Mouse (Mus musculus): ENCODE data around the gene Keap1.
"Not testable (repeated sequence)": the region's sequence is repeated elsewhere in the genome, so short reads cannot be mapped to it uniquely, and the experiment has no call there.

The Keap1 gene

DNA sequence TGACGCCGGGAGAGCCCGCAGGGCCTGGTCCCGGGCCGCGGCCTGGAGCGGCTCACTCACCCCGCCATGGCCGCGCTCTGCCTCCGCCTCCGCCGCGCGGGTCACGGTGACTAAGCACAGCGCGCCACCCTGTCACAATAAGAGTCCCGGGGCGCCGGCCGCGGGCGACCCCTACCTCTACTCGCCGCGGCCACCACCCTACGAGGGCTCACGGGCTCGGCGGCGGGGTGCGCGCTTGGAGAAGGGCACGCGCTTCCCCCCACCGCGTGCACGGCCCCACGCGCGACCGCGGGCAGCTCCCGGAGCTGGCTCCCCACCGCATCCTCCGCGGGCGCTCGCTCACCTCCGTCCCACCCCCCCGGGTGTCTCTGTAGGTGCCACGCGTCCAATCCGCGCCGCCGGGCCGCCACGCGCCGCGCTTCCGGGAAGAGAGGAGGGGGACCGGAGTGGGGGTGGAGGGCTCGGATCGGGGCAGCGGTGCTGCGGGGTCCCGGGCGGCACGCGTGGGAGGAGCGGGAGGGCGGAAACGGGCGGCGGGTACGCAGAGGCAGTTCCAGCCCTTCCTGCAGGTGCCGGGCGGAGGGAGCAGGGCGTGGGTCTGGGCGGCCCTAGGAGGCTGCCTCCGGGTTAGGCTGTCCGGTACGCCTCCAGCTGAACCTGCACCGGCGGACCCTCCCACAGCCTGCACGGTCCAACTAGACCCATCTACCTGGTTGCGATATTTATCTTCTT lies at the start of gene Keap1:
Gene Keap1 (minus strand): TSS at position 629 of the 732 bp plus-strand sequence.
- in situ Hi-C loops (cut with MboI, MseI) = no loop called here

DNA sequence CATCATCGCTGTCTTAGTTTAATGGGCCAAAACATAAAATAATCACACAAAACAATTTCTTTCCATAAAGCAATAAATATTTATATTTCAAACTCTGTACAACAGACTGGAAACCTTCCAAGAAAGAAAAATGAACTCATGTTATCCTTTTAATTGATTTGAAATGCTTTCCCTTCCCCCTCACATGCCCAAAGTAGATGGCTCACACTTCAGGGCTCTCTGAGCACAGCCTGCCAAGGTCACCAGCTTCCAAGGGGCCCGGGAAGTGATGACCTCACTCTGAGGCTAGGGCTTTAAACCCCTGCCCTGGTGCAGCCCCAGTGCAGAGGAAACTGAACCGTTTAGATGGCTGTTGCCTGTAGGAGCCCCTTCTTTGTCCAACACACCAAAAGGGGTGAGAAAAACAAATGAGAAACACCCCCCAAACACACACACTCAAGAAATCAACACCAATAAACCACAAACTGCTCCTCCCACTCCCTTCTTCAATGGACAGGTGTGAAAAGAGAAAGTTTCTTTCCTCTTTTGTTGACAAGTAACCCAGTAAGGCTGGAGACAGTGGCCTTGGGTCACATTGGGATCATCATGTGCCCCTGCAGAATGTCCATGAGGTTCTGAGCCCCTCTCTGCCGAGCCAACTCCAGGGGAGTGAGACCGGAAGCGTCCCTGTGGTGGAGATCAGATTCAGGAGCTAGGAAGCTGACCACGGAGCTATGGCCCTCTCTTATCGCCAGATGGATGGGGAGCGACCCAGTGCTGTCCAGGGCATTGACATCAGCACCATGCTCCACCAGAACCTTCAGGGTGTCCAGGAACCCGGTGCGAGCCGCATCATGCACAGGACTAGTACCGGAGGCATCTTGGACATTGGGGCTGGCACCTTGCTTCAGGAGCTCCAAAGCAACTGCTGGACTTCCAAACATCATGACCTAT lies 49.5 kb upstream of the Keap1 start:
- in situ Hi-C loops (cut with MboI, MseI) = loop anchor here (5.0 kb wide), 1 partner anchor 56 kb away; no protein-coding TSS in a partner anchor

DNA sequence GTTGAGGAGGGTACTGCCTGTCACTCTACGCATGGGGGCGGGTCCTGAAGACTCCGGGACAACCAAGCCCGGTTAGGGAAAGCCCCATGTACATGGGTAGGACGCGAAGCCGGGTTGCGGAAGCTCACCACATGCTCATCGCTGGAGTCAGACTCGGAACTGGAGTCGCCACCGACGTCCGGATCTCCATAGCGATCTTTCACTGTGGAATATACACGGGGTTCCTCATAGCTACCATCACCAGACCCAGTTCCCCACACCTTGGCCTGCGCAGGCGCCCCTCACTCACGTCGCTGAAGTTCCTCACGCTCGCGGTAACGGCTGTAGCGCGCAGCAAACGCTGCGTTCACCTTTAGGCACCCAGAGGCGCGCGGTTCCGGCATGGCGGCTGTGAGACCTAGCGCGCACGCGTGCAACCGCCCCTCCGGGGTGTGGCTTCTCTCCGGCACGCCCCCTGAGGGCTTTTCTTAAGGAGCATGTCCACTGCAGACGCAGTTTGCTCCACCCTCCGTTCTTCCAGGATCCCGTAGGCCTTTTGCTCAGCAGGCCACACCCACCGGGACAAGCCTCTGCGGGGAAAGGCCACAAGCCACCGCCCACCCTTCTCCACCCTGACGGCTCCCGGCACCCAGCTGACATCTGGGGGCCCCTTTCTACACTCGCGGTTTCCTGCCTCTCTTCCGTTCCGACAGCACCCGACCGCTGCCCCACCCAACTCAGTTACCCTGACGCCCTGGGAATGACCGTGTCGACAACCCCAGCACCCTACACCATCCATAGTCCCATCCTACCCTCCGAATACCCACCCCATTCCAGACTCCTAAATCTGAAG lies 48.6 kb upstream of the Keap1 start, which contains the start of gene Kri1:
Gene Kri1 (minus strand): TSS at position 399 of the 832 bp plus-strand sequence.
- in situ Hi-C loops (cut with MboI, MseI) = loop anchor here (5.0 kb wide), 1 partner anchor 55 kb away; no protein-coding TSS in a partner anchor

DNA sequence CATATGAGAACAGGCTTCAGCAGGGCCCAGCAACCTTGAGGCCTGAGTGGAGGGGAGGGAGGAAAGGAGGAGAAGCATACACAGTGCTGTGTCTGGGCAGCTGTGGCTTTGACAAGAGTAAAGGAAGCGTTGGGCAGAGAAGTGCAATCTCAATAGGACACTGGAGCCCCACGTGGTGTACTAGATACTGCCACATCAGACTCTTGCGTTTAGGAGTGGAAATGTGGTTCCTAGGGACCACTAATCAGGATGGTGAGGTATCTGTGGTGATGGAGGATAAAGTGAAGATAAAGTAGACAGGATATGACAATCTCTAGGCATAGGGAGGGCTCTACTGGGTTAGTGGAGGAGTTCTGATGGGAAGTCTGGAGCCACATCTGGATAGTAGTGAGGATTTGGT lies 47.6 kb upstream of the Keap1 start:
- in situ Hi-C loops (cut with MboI, MseI) = loop anchor here (5.0 kb wide), 1 partner anchor 54 kb away; no protein-coding TSS in a partner anchor

DNA sequence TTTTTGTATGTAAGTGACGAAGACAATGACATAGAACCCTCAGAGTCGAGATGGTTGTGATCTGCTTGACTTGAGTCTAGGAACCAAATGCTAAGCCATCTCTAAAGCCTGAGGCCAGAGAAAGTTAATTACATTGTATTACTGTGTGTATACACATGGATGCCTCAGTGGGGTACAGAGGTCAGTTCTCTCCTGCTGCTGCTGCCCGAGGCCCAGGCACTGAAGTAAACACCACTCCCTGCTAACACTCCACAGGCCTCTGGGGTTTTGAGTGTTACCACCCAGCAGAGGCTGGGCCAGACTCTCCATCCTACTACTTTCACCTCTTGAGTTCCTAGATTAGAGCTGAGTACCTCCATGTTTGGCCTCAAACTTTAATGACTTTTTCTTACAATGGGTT lies 44.8 kb upstream of the Keap1 start:
- in situ Hi-C loops (cut with MboI, MseI) = no loop called here

DNA sequence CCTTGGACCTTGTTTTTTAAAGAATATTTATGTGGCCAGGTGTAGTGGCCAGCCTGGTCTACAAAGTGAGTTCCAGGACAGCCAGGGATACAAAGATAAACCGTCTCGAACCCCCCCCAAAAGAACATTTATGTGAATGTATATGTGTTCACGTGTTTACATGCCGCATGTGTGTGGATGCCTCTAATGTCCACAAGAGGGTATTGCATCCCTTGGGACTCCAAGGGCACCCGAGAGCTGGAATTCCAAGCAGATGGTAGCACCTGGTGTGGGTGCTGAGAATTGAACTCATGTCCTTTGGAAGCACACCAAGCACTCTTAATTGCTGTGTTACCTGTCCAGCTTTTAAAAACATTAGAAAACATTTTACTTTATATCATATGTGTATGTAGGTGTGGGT lies 44.4 kb upstream of the Keap1 start:
- in situ Hi-C loops (cut with MboI, MseI) = no loop called here

DNA sequence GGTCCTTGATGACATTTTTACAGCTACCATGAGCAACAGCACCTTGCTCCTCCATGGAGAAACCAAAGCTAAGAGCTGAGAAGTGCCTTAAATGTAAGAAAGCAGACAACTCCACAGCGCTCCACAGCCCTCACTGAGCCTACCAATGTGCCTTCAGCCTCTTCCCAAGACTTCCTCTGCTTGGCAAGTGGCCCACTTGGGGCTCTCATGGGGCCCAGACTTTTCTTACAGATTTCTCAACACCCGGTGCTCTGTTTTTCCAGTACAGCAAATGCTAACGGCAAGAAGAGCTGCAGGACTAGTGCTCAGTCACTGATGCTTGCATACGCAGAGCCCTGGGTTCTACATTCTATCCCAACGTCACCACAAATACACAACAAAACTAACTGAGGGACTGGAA lies 38.6 kb upstream of the Keap1 start:
- in situ Hi-C loops (cut with MboI, MseI) = no loop called here

DNA sequence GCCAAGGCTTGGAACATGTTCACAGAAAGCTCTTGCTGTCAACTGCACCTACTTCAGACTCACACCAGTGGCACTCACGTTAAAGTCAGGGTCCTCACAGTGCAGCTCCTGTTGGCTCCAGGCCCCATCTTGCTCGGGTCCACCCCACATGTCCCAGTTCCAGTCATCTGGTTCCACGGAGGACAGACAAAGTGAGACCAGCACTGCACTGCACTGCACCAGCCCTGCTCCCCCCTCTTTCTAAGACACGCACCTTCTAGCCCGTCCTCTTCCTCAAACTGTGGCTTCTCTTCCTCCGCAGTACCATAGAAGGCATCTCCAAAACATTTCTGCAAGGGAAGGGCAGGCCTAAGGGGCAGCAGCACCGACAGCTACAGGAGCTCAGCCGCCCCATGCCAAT lies 37.1 kb upstream of the Keap1 start:
- in situ Hi-C loops (cut with MboI, MseI) = no loop called here

DNA sequence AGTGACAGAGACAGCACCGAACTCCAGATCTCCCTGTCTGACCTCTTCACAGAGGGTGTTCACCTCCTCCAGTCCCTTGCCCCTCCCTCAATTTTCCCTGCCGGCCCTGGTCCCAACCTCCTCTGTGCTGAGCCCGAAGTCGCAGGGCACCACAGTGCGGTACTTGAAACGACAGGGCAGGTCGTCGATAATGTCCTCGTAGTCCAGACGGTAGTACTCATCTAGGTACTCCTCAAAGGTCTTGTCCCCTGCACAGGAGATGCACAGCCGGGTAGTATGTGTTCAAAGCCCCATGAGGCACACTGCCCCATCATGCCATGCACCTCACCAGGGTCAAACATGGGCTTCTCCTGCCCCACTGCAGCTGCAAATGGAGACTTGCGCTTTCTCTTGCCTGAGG lies 36.6 kb upstream of the Keap1 start:
- in situ Hi-C loops (cut with MboI, MseI) = no loop called here

DNA sequence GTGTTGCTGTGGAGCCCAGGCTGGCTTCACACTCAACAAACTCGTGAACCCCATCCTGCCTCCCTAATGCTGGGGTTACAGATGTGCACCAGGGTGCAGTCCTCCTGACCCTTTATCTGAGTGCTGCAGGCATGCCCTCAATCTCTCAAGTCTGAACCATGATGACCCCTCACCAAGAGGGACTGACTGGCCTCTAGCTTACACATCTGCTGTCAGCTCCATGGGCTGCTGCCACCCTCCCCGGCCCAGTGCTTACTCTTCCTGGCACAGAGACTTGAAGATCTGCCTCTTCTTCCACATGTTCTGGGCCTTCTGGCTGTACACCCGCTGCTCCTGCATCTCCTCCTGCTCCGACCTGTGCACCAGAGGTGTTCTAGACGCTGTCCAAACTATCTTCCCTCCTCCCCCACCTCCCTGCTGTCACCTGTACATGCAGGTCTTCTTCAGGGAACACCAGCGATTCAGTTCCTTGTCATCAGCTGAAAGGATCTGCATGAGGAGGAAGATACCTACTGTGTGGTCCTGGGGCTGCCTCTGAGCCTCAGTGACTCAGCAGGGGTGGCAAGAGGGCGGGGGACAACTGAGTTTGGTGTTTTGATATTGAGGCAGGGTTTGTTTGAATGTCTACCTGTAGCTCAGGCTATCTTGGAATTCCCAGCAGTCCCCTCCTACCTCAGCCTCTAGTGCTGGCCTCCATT lies 36.0 kb upstream of the Keap1 start:
- in situ Hi-C loops (cut with MboI, MseI) = no loop called here

DNA sequence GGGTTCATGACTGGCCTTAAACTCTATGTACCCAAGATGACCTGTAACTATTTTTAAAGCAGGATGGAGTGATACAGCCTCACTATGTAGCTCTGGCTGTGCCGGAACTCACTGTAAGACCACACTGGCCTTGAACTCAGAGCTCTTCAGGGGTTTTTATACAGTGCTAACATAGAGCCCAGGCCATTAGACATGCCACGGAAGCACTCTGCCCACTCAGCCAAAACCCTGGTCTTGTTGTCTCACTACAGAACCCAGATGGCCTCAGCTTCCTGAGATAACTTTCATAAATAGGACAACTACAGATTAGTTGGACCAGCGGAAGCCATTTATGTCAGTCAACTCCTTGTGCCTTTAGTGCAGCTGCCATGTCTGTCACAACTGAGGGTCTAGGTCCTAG lies 35.2 kb upstream of the Keap1 start:
- in situ Hi-C loops (cut with MboI, MseI) = no loop called here

DNA sequence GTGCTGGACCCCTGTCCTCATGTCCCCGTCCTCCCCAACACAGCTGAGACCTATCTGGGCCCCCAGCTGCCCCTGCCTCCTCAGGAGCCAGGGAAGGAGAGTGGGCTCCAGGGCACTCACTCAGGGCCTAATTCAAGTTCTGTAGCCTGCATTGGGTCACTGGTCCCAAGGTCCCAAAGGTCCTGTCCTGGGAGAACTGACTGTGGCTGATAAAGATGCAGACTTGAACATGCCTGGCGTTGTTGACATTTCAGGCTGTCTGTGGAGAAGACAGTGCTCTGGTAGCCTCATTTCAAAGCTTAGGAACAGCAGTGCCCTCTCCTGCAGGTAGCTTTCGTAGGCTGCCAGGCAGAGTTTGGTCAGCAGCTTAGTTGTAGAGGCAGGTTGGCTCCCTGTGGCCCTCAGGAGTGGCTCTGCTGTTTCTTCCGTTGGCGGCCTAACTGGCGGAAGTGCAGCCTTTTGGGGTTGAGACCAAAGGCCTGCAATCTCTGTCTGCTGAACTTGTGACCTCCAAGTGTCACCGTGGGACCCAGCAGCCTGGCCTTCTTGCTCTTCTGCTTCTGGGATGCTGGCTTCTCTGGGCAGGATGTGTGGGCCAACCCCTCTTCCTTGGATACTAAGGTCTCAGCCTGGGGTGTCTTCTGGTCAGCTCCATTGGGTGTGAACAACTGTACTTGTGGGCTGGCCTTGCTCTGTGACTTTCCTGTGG lies 34.5 kb upstream of the Keap1 start:
- in situ Hi-C loops (cut with MboI, MseI) = no loop called here

DNA sequence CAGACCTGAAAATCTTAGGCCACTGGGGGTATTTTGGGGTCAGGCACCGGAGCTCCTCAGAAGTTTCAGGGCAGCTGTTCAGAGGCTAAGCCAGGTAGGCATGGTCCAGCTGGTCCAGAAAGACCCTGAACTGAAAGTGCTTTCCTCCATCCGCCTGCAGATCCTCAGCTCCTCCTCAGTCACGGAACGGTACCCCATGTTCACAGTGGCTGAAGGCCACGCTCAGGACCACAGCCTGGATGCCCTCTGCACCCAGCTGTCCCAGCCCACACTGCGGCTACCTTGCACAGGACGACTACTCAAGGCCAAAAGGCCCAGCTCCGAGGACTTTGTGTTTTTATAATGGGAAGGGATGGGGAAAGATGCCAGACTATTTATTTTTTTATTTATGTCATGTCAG lies 33.9 kb upstream of the Keap1 start:
- in situ Hi-C loops (cut with MboI, MseI) = no loop called here

DNA sequence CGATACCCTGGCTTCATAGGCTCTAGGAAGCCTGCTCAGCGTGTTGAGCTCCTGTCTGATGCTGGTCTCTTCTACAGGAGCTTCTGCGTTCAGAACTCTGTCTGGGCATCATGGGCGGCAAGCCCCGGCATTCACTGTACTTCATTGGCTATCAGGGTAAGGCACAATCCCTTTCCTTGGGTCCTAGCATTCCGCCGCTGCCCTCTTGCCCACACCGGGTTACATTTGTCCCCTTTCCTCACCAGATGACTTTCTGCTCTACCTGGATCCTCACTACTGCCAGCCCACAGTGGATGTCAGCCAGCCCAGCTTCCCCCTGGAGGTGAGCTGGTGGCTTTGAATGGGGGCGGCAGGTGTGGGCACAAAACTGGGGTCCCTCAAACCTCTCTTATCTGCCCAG lies 33.2 kb upstream of the Keap1 start:
- in situ Hi-C loops (cut with MboI, MseI) = no loop called here

DNA sequence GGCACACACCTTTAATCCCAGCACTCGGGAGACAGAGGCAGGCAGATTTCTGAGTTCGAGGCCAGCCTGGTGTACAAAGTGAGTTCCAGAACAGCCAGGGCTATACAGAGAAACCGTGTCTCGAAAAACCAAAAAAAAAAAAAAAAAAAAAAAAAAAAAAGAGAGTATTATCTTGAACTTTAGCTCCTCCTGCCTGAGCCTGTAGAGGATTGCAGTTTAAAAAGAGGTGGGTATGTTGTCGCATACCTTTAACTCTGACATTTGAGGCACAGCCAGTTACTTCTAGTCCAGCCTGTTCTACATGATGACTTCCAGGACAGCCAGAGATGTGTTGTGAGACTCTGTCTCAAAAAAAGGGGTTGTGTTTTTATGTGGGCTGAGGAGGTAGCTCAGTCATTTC lies 30.4 kb upstream of the Keap1 start:
- in situ Hi-C loops (cut with MboI, MseI) = not testable (repeated sequence)

DNA sequence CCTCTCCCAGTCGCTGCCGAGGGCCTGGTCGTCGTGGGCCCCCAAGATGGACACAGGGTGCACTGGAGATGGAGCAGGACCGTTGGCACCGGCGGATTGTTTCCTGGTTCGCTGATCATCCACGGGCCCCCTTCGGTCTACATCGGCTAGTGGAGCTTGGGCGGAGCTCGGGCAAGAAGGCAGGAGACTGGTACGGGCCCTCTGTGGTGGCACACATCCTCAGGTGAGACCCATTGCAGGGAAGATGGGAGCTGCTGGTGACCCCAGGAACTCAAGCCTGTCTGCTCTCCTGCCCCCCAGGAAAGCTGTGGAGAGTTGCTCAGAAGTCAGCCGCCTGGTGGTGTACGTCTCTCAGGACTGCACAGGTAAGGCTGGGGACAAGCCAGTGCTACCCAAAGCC lies 29.1 kb upstream of the Keap1 start:
- in situ Hi-C loops (cut with MboI, MseI) = no loop called here

DNA sequence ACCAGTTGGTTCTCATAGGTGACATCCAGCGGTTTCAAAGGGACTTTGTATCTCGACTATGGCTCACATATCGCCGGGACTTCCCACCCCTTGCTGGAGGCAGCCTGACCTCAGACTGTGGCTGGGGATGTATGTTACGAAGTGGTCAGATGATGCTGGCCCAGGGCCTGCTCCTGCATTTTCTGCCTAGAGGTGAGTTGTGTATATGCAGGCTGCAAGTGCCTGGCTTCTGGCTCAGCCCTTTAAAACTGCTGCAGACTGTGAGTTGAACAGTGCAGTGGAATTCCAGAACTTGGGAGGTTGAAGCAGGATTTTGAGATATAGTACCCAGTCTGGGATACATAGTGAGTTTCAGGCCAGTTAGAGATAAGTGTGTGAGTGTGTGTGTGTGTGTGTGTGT lies 27.7 kb upstream of the Keap1 start:
- in situ Hi-C loops (cut with MboI, MseI) = no loop called here

DNA sequence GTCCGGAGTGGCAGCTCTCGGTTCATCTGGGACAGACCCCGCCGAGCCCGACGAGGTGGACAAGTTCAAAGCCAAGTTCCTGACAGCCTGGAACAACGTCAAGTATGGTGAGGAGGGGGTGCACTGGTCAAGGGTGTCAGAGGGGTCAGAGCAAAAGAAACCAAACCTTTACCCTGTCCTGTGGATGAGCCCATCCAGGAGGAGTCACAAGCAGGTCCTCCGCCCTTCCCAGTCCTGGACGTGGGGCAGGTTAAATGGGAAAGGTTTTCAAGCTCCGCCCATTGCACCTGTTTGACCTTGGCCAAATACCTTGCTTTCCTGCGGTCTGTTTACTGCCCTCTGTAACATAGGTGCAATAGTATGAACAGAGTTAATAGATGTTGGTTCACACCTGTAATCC lies 26.4 kb upstream of the Keap1 start:
- in situ Hi-C loops (cut with MboI, MseI) = no loop called here

DNA sequence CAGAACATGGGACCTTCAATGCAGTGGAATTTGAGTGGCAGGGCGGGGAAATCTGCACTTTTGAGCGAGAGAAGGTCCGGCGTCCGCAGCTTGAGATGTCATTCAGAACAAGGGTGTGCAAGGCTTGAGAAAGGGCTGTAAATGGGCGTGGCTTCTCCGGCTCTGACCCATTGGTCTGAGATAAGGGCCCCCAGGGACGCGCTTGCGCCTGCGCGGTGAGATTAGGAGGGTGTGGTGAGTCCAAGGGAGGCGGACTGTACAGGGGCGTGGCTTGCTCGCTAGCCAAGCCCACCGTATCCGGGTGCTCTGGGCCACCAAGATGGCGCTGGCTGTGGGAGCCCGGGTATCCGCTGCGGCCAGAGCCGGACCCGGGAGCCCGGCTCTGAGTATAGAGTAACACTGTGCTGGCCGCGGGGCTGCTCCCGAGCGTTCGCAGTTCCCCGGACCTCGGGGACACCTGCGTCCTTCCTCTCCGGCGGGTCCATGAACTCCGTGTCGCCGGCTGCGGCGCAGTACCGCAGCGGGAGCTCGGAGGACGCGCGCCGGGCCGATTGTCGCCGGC lies 25.9 kb upstream of the Keap1 start, which contains the start of gene Atg4d:
Gene Atg4d (plus strand): TSS at position 294 of the 562 bp plus-strand sequence.
- in situ Hi-C loops (cut with MboI, MseI) = no loop called here
